ENCODE assay signal across 8 mouse cellular contexts in genomic region chr3:113656940-113657339, GRCm38 (mm10). TPM values are rescaled to one million over a fixed set of nuclear protein-coding genes. Genes with fewer than 3 reads are reported as not detected.
DNase-seq lines count a peak whose midpoint lies in the region; ATAC-seq and TF ChIP-seq lines count a peak whose summit lies in the region.

No protein-coding gene starts in this region.

- ATAC-seq in midbrain, embryonic 16.5 days: peak; percentile 36; the same call in 1 of the 2 replicates

- H3K36me3 ChIP-seq in limb, embryonic 10.5 days: no peaks in the 10 kb centered on the region
- H3K36me3 ChIP-seq in midbrain, embryonic 16.5 days (ENCODE audit: control insufficient read depth, insufficient read depth, low read length): no peaks in the 10 kb centered on the region

- H3K27me3 ChIP-seq in limb, embryonic 10.5 days (ENCODE audit: low read depth, poor library complexity, severe bottlenecking): no peaks in the 10 kb centered on the region
- no peaks in the 10 kb centered on the region for H3K27me3 ChIP-seq in midbrain, embryonic 16.5 days (ENCODE audit: control insufficient read depth, insufficient read depth, low read depth, low read length)

- TF ChIP-seq POLR2A in embryonic fibroblast, embryonic 13.5 days (IDR thresholded peaks at IDR 0.05; ENCODE audit: low read depth, low read length): no peak

- TF ChIP-seq CTCF in layer of hippocampus, adult 2 months (conservative IDR thresholded peaks at IDR 0.05): peak; percentile 72
- TF ChIP-seq CTCF in embryonic fibroblast, embryonic 13.5 days (IDR thresholded peaks at IDR 0.05; ENCODE audit: borderline replicate concordance, insufficient read depth, low read length): peak; percentile 78

- no peaks in the 10 kb centered on the region for H3K9me3 ChIP-seq in limb, embryonic 10.5 days (replicated peaks)
- H3K9me3 ChIP-seq in midbrain, embryonic 16.5 days (replicated peaks; ENCODE audit: control insufficient read depth, low read length, poor library complexity, severe bottlenecking): no peaks in the 10 kb centered on the region

- H3K4me2 ChIP-seq in midbrain, embryonic 16.5 days (ENCODE audit: low read length): no peak overlapping the region

- H3K27ac ChIP-seq in layer of hippocampus, adult 2 months: no peak overlapping the region
- peak overlapping the region; percentile 34 for H3K27ac ChIP-seq in embryonic fibroblast, embryonic 13.5 days (ENCODE audit: insufficient read depth, low read length)
- no peak overlapping the region for H3K27ac ChIP-seq in limb, embryonic 10.5 days
- H3K27ac ChIP-seq in midbrain, embryonic 16.5 days (ENCODE audit: low read length): no peak overlapping the region

- H3K4me3 ChIP-seq in layer of hippocampus, adult 2 months: no peak overlapping the region
- no peak overlapping the region for H3K4me3 ChIP-seq in embryonic fibroblast, embryonic 13.5 days (ENCODE audit: insufficient read depth, low read length)
- no peak overlapping the region for H3K4me3 ChIP-seq in limb, embryonic 10.5 days
- H3K4me3 ChIP-seq in midbrain, embryonic 16.5 days (ENCODE audit: low read depth, low read length): no peak overlapping the region

- 71% methylated on average over 2 of the region's 2 CpGs for WGBS in limb, embryonic 10.5 days
- 64% methylated on average over 2 of the region's 2 CpGs for WGBS in midbrain, embryonic 16.5 days

- no peaks in the 10 kb centered on the region for H3K4me1 ChIP-seq in embryonic fibroblast, embryonic 13.5 days (ENCODE audit: control insufficient read depth, insufficient read depth, low read length)
- H3K4me1 ChIP-seq in limb, embryonic 10.5 days: no peaks in the 10 kb centered on the region
- no peaks in the 10 kb centered on the region for H3K4me1 ChIP-seq in midbrain, embryonic 16.5 days (ENCODE audit: control insufficient read depth, insufficient read depth, low read length)

- DNase-seq in layer of hippocampus, adult 2 months (ENCODE audit: low spot score in 2 of 2): no peak
- no peak for DNase-seq in layer of hippocampus, postnatal 14 days (ENCODE audit: low spot score in 2 of 2)
- peak; percentile 49 for DNase-seq in R1 (ENCODE audit: low read depth, low spot score)
- peak; percentile 51 for DNase-seq in limb, embryonic 10.5 days (ENCODE audit: low spot score)
- no peak for DNase-seq in MN1 (ENCODE audit: low spot score)
- DNase-seq in urinary bladder, postnatal 25 days (ENCODE audit: low spot score): no peak

- no peak overlapping the region for H3K9ac ChIP-seq in midbrain, embryonic 16.5 days (ENCODE audit: low read depth, low read length)

RNA-seq across cellular contexts. Expression of gene Rnpc3, which starts 27.0 kb away (rescaled TPM):
- total RNA-seq in layer of hippocampus, adult 2 months (2021): 10 to 100 TPM; 28.8 to 34.4 TPM
- total RNA-seq in layer of hippocampus, postnatal 14 days (2021): 10 to 100 TPM; 28.5 to 32.4 TPM
- 23.9 and 27.9 TPM in 2 replicates for polyA plus RNA-seq in embryonic fibroblast, embryonic 13.5 days (2011; ENCODE audit: insufficient read length, low read depth, missing spikeins)
- 30.3 and 34.3 TPM in 2 replicates for polyA plus RNA-seq in limb, embryonic 10.5 days (2016; fragmentation: Nextera tagmentation; extraction: Ambion mirVana)
- 60.7 and 64.3 TPM in 2 replicates for polyA plus RNA-seq in midbrain, embryonic 16.5 days (2015; fragmentation: Nextera tagmentation; extraction: Ambion mirVana)

RNA-seq across cellular contexts. Expression of gene Amy1, which starts 50.4 kb away (rescaled TPM):
- total RNA-seq in layer of hippocampus, adult 2 months (2021): 10 to 100 TPM; 12.5 to 13.1 TPM
- total RNA-seq in layer of hippocampus, postnatal 14 days (2021): 10 to 100 TPM in 1 of 2 experiments, 1 to 10 TPM in 1; 8.9 to 11.4 TPM
- polyA plus RNA-seq in embryonic fibroblast, embryonic 13.5 days (2011; ENCODE audit: insufficient read length, low read depth, missing spikeins): 2.0 and 2.6 TPM in 2 replicates
- 0.66 TPM in 1 of 2 replicates, not detected in the other for polyA plus RNA-seq in limb, embryonic 10.5 days (2016; fragmentation: Nextera tagmentation; extraction: Ambion mirVana)
- polyA plus RNA-seq in midbrain, embryonic 16.5 days (2015; fragmentation: Nextera tagmentation; extraction: Ambion mirVana): 30.5 and 34.7 TPM in 2 replicates

Comparison
In these comparisons a context has a peak if more than half of its experiments do, and no peak if none do; other contexts are left out.
1. DNase-seq: peak in R1 (single experiment) and limb, embryonic 10.5 days (single experiment); none in layer of hippocampus, adult 2 months (0 of 2), layer of hippocampus, postnatal 14 days (0 of 2), MN1 (single experiment) and urinary bladder, postnatal 25 days (single experiment).